Mouse (Mus musculus) bone marrow, adult 2 months (tissue): ENCODE data around the gene Cdk15.

Experiments
- CTCF ChIP-seq: fragments of 200-500 bp; IDR thresholded peaks from 2 replicates; pipeline ENCODE4 v1.5.1; 2011; ENCODE audit warnings: low read length, control low read depth; ENCODE audit not compliant: control insufficient read depth, insufficient read depth
- POLR2A ChIP-seq: fragments of 200-500 bp; IDR thresholded peaks from 2 replicates; pipeline ENCODE4 v1.6.1; 2011; ENCODE audit warnings: low read depth, mild to moderate bottlenecking, control low read depth, low read length, borderline replicate concordance; ENCODE audit not compliant: control insufficient read depth

DNA sequence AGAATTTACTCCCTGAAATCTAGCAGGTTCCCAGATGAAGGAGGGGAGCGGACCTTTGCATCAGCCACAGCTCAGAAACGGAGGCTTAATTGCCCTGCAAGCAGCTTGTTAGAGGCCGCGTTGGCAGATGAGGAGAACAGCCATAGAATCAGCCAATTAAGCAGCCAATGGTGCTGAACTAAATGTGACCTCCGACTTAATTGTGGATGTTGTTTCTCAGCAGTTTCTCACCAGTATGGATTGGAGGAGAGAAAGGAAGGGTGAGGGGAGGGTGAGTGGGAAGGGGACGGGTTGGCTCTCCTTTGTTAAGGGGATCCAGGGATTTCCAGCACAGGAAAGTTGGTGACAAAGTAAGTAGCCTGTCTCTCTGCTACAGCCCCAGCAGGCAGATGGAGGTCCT is 137.9 kb downstream of the Cdk15 start:
- TF ChIP-seq CTCF (no peak), POLR2A (no peak)
